Mouse (Mus musculus): Measurements from ENCODE around the gene Olfr214. TPM values are rescaled to one million over a fixed set of nuclear protein-coding genes. Genes with fewer than 3 reads are reported as not detected.

Gene Olfr214
- polyA plus RNA-seq (2014; fragmentation: Illumina TruSeq; extraction: RNeasy Lipid Tissue Mini Kit (QIAGEN cat#74804); ENCODE audit: low read depth, low replicate concordance), result not detected

GRCm38 (mm10) chr6:116553935-116554334 is at the start of gene Olfr214:
Gene Olfr214 (plus strand): TSS chr6:116554235.

GRCm38 (mm10) chr6:116506302-116507003 is 47.6 kb upstream of the Olfr214 start, which contains the start of gene Olfr212:
Gene Olfr212 (plus strand): TSS chr6:116506516.

GRCm38 (mm10) chr6:116538156-116538555 is 15.9 kb upstream of the Olfr214 start, which contains the start of gene Olfr213:
Gene Olfr213 (plus strand): TSS chr6:116538456.

GRCm38 (mm10) chr6:116550841-116551240 is 3.2 kb upstream of the Olfr214 start, which contains the start of gene Gm5580:
Gene Gm5580 (plus strand): TSS chr6:116551141.

GRCm38 (mm10) chr6:116584095-116584494 is 30.1 kb downstream of the Olfr214 start, which contains the start of gene Olfr215:
Gene Olfr215 (minus strand): TSS chr6:116584195.

Other genes starting within 250 kb of the Olfr214 start
- gene March8, start 216.2 kb upstream of the Olfr214 start, polyA plus RNA-seq (2014; fragmentation: Illumina TruSeq; extraction: RNeasy Lipid Tissue Mini Kit (QIAGEN cat#74804); ENCODE audit: low read depth, low replicate concordance), result 149 TPM
- 1.5 TPM for gene Alox5, start 93.1 kb upstream of the Olfr214 start, polyA plus RNA-seq (2014; fragmentation: Illumina TruSeq; extraction: RNeasy Lipid Tissue Mini Kit (QIAGEN cat#74804); ENCODE audit: low read depth, low replicate concordance)
- gene Olfr211, start 65.1 kb upstream of the Olfr214 start, polyA plus RNA-seq (2014; fragmentation: Illumina TruSeq; extraction: RNeasy Lipid Tissue Mini Kit (QIAGEN cat#74804); ENCODE audit: low read depth, low replicate concordance), result not detected
- gene Olfr212, start 47.7 kb upstream of the Olfr214 start, polyA plus RNA-seq (2014; fragmentation: Illumina TruSeq; extraction: RNeasy Lipid Tissue Mini Kit (QIAGEN cat#74804); ENCODE audit: low read depth, low replicate concordance), result not detected
- gene Olfr213, start 15.8 kb upstream of the Olfr214 start, polyA plus RNA-seq (2014; fragmentation: Illumina TruSeq; extraction: RNeasy Lipid Tissue Mini Kit (QIAGEN cat#74804); ENCODE audit: low read depth, low replicate concordance), result not detected
- gene Gm5580, start 3.1 kb upstream of the Olfr214 start, polyA plus RNA-seq (2014; fragmentation: Illumina TruSeq; extraction: RNeasy Lipid Tissue Mini Kit (QIAGEN cat#74804); ENCODE audit: low read depth, low replicate concordance), result not detected
- not detected for gene Olfr215, start 30.0 kb downstream of the Olfr214 start, polyA plus RNA-seq (2014; fragmentation: Illumina TruSeq; extraction: RNeasy Lipid Tissue Mini Kit (QIAGEN cat#74804); ENCODE audit: low read depth, low replicate concordance)
- 69.3 TPM for gene Zfp422, start 74.8 kb downstream of the Olfr214 start, polyA plus RNA-seq (2014; fragmentation: Illumina TruSeq; extraction: RNeasy Lipid Tissue Mini Kit (QIAGEN cat#74804); ENCODE audit: low read depth, low replicate concordance)
- gene Depp1, start 96.4 kb downstream of the Olfr214 start, polyA plus RNA-seq (2014; fragmentation: Illumina TruSeq; extraction: RNeasy Lipid Tissue Mini Kit (QIAGEN cat#74804); ENCODE audit: low read depth, low replicate concordance), result not detected
- gene Rassf4, start 119.7 kb downstream of the Olfr214 start, polyA plus RNA-seq (2014; fragmentation: Illumina TruSeq; extraction: RNeasy Lipid Tissue Mini Kit (QIAGEN cat#74804); ENCODE audit: low read depth, low replicate concordance), result 10.9 TPM
- gene Tmem72, start 162.7 kb downstream of the Olfr214 start, polyA plus RNA-seq (2014; fragmentation: Illumina TruSeq; extraction: RNeasy Lipid Tissue Mini Kit (QIAGEN cat#74804); ENCODE audit: low read depth, low replicate concordance), result 0.03 TPM